Mouse (Mus musculus) CH12.LX (cell line): ENCODE measurements around the gene Pkn3. TPM values are rescaled to one million over a fixed set of nuclear protein-coding genes. Genes with fewer than 3 reads are reported as not detected.

Source experiments
- DNase-seq: peaks from one replicate; pipeline ENCODE4 v3.0.0-alpha.2; 2013; ENCODE audit errors: extremely low read depth
- H3K27ac ChIP-seq: 2 replicates; pipeline ENCODE4 v1.5.1; 2012; ENCODE audit warnings: low read depth, mild to moderate bottlenecking, control low read depth, moderate library complexity; ENCODE audit not compliant: insufficient read depth
- H3K27me3 ChIP-seq: replicated peaks from 2 replicates; pipeline ENCODE3; 2012; ENCODE audit warnings: inconsistent platforms
- H3K36me3 ChIP-seq, 2 experiments: replicated peaks in 1 of 2; 2 replicates each; pipeline versions ENCODE3 to v1.6.1; 2012; ENCODE audit warnings: inconsistent platforms in 1 of 2, low read length in 1 of 2, mild to moderate bottlenecking in 1 of 2, mixed read lengths in 1 of 2, moderate library complexity in 1 of 2; ENCODE audit not compliant: control insufficient read depth in 1 of 2, insufficient read depth in 1 of 2
- H3K4me1 ChIP-seq, 2 experiments: 2 replicates each; pipeline ENCODE4 v1.6.1; 2012; ENCODE audit warnings: inconsistent platforms in 1 of 2, moderate library complexity in 1 of 2; ENCODE audit not compliant: insufficient read depth in 2 of 2, control insufficient read depth in 1 of 2
- H3K4me2 ChIP-seq: 2 replicates; pipeline ENCODE4 v1.6.1; 2012; ENCODE audit warnings: low read depth, mild to moderate bottlenecking, control low read depth; ENCODE audit not compliant: poor library complexity, insufficient read depth, severe bottlenecking
- H3K4me3 ChIP-seq, 3 experiments: fragments of 150-350 bp in 1 of 3; sonication (generic) in 1 of 3; replicated peaks in 1 of 3; 2 replicates each; pipeline versions ENCODE3 to v1.5.1; 2011 to 2012; ENCODE audit warnings: low read depth in 2 of 3, low read length in 2 of 3, mild to moderate bottlenecking in 2 of 3, moderate library complexity in 2 of 3, control low read depth in 1 of 3, improper control_type of control experiment in 1 of 3, inconsistent platforms in 1 of 3, mixed read lengths in 1 of 3; ENCODE audit not compliant: poor library complexity in 1 of 3
- H3K79me2 ChIP-seq: replicated peaks from 2 replicates; pipeline ENCODE4 v1.6.1; 2012; ENCODE audit warnings: mild to moderate bottlenecking, moderate library complexity; ENCODE audit not compliant: control insufficient read depth, poor library complexity, insufficient read depth, severe bottlenecking; ENCODE audit errors: extremely low read depth
- H3K9ac ChIP-seq: 2 replicates; pipeline ENCODE4 v1.6.1; 2012; ENCODE audit warnings: low read depth, mild to moderate bottlenecking, control low read depth, moderate library complexity; ENCODE audit not compliant: insufficient read depth
- H3K9me3 ChIP-seq: replicated peaks from 2 replicates; pipeline ENCODE3; 2012; ENCODE audit warnings: low read length, inconsistent platforms, mixed read lengths
- CHD1 ChIP-seq: IDR thresholded peaks from 2 replicates; pipeline ENCODE4 v1.6.1; 2012; ENCODE audit warnings: low read depth, low read length, improper control_type of control experiment, inconsistent platforms
- CHD2 ChIP-seq: IDR thresholded peaks from 2 replicates; pipeline ENCODE4 v1.6.1; 2011; ENCODE audit warnings: low read length, improper control_type of control experiment
- CTCF ChIP-seq, 2 experiments: IDR thresholded peaks in 1 of 2; conservative IDR thresholded peaks in 1 of 2; 2 replicates each; pipeline ENCODE4 v1.5.1; 2011 to 2012; ENCODE audit warnings: low read depth in 2 of 2, low read length in 2 of 2, improper control_type of control experiment in 1 of 2, inconsistent platforms in 1 of 2, mild to moderate bottlenecking in 1 of 2, moderate library complexity in 1 of 2
- E2F4 ChIP-seq: IDR thresholded peaks from 2 replicates; pipeline ENCODE4 v1.6.1; 2011; ENCODE audit warnings: low read depth, low read length, improper control_type of control experiment; ENCODE audit not compliant: insufficient replicate concordance
- ELF1 ChIP-seq: IDR thresholded peaks from 2 replicates; pipeline ENCODE4 v1.6.1; 2014; ENCODE audit warnings: low read depth, mild to moderate bottlenecking, inconsistent platforms, low read length, improper control_type of control experiment
- ETS1 ChIP-seq: conservative IDR thresholded peaks from 2 replicates; pipeline ENCODE4 v1.6.1; 2012; ENCODE audit warnings: low read depth, mild to moderate bottlenecking, inconsistent platforms, low read length, improper control_type of control experiment, moderate library complexity
- GABPA ChIP-seq: IDR thresholded peaks from 2 replicates; pipeline ENCODE4 v1.6.1; 2012; ENCODE audit warnings: low read depth, low read length, improper control_type of control experiment, inconsistent platforms; ENCODE audit not compliant: insufficient replicate concordance
- HCFC1 ChIP-seq: IDR thresholded peaks from 2 replicates; pipeline ENCODE4 v1.6.1; 2012; ENCODE audit warnings: low read depth, mild to moderate bottlenecking, inconsistent platforms, low read length, improper control_type of control experiment
- JUN ChIP-seq: IDR thresholded peaks from 2 replicates; pipeline ENCODE4 v1.6.1; 2011; ENCODE audit warnings: low read depth, mild to moderate bottlenecking, low read length, improper control_type of control experiment, moderate library complexity; ENCODE audit not compliant: insufficient read depth
- KAT2A ChIP-seq: IDR thresholded peaks from 2 replicates; pipeline ENCODE4 v1.6.1; 2012; ENCODE audit warnings: low read length, improper control_type of control experiment, inconsistent platforms; ENCODE audit not compliant: insufficient replicate concordance
- MAFK ChIP-seq: IDR thresholded peaks from 2 replicates; pipeline ENCODE4 v1.6.1; 2011; ENCODE audit warnings: low read length, improper control_type of control experiment; ENCODE audit not compliant: insufficient replicate concordance
- MAX ChIP-seq: IDR thresholded peaks from 2 replicates; pipeline ENCODE4 v1.6.1; 2011; ENCODE audit warnings: low read length, improper control_type of control experiment
- MAZ ChIP-seq: IDR thresholded peaks from 2 replicates; pipeline ENCODE4 v1.6.1; 2012; ENCODE audit warnings: low read depth, mild to moderate bottlenecking, inconsistent platforms, low read length, improper control_type of control experiment, moderate library complexity
- MEF2A ChIP-seq: IDR thresholded peaks from 2 replicates; pipeline ENCODE4 v1.6.1; 2014; ENCODE audit warnings: low read depth, mild to moderate bottlenecking, inconsistent platforms, low read length, improper control_type of control experiment, borderline replicate concordance
- MXI1 ChIP-seq: IDR thresholded peaks from 2 replicates; pipeline ENCODE4 v1.6.1; 2011; ENCODE audit warnings: mild to moderate bottlenecking, low read depth, low read length, improper control_type of control experiment
- MYC ChIP-seq: IDR thresholded peaks from 2 replicates; pipeline ENCODE4 v1.6.1; 2011; ENCODE audit warnings: low read depth, mild to moderate bottlenecking, improper control_type of control experiment, low read length
- NELFE ChIP-seq: IDR thresholded peaks from 2 replicates; pipeline ENCODE4 v1.6.1; 2011; ENCODE audit warnings: low read depth, low read length, improper control_type of control experiment
- NRF1 ChIP-seq: IDR thresholded peaks from 2 replicates; pipeline ENCODE4 v1.6.1; 2014; ENCODE audit warnings: low read depth, mild to moderate bottlenecking, inconsistent platforms, low read length, improper control_type of control experiment, moderate library complexity
- POLR2A ChIP-seq: IDR thresholded peaks from 2 replicates; pipeline ENCODE4 v1.6.1; 2011; ENCODE audit warnings: low read depth, mild to moderate bottlenecking, improper control_type of control experiment, low read length
- POLR2AphosphoS2 ChIP-seq: IDR thresholded peaks from 2 replicates; pipeline ENCODE4 v1.6.1; 2011; ENCODE audit warnings: low read depth, low read length, improper control_type of control experiment
- RAD21 ChIP-seq: IDR thresholded peaks from 2 replicates; pipeline ENCODE4 v1.6.1; 2011; ENCODE audit warnings: low read depth, mild to moderate bottlenecking, low read length, improper control_type of control experiment, moderate library complexity
- RCOR1 ChIP-seq: conservative IDR thresholded peaks from 2 replicates; pipeline ENCODE4 v1.6.1; 2012; ENCODE audit warnings: low read depth, mild to moderate bottlenecking, inconsistent platforms, low read length, improper control_type of control experiment
- SIN3A ChIP-seq: IDR thresholded peaks from 2 replicates; pipeline ENCODE4 v1.6.1; 2012; ENCODE audit warnings: low read length, improper control_type of control experiment, inconsistent platforms
- SMC3 ChIP-seq: IDR thresholded peaks from 2 replicates; pipeline ENCODE4 v1.6.1; 2011; ENCODE audit warnings: low read depth, low read length, improper control_type of control experiment
- TBP ChIP-seq: conservative IDR thresholded peaks from 2 replicates; pipeline ENCODE4 v1.6.1; 2011; ENCODE audit warnings: low read depth, low read length, improper control_type of control experiment
- TCF12 ChIP-seq: IDR thresholded peaks from 2 replicates; pipeline ENCODE4 v1.6.1; 2014; ENCODE audit warnings: low read depth, mild to moderate bottlenecking, inconsistent platforms, low read length, improper control_type of control experiment
- UBTF ChIP-seq: IDR thresholded peaks from 2 replicates; pipeline ENCODE4 v1.6.1; 2012; ENCODE audit warnings: low read depth, mild to moderate bottlenecking, inconsistent platforms, low read length, improper control_type of control experiment, moderate library complexity
- USF2 ChIP-seq: conservative IDR thresholded peaks from 2 replicates; pipeline ENCODE4 v1.6.1; 2011; ENCODE audit warnings: low read depth, low read length, improper control_type of control experiment
- ZC3H11A ChIP-seq: IDR thresholded peaks from 2 replicates; pipeline ENCODE4 v1.6.1; 2012; ENCODE audit warnings: low read depth, mild to moderate bottlenecking, inconsistent platforms, low read length, improper control_type of control experiment
- ZMIZ1 ChIP-seq: IDR thresholded peaks from 2 replicates; pipeline ENCODE4 v1.6.1; 2012; ENCODE audit warnings: low read depth, mild to moderate bottlenecking, inconsistent platforms, low read length, improper control_type of control experiment
- ZNF384 ChIP-seq: IDR thresholded peaks from 2 replicates; pipeline ENCODE4 v1.6.1; 2012; ENCODE audit warnings: low read depth, low read length, improper control_type of control experiment, inconsistent platforms
- dilution Hi-C: fragments of 300-500 bp; cut with MboI; formaldehyde crosslinking; loops from 2 replicates; pipeline ENCODE4 v1.14.3; 2020; ENCODE audit warnings: low sequenced_read_pairs; ENCODE audit not compliant: extremely low pct_unique_long_range_greater_than_20kb, extremely low pct_ligation_motif_present
- in situ Hi-C: fragments of 300-500 bp; cut with MboI; formaldehyde crosslinking; loops from 3 replicates; pipeline ENCODE4 v1.14.3; 2019; ENCODE audit warnings: low sequenced_read_pairs, low pct_ligation_motif_present, low pct_unique_long_range_greater_than_20kb, mixed read lengths
- polyA plus RNA-seq: library from polyadenylated mRNA; unstranded; fragments of >175 nt; gene quantifications from 2 replicates; pipeline ENCODE4 v1.2.1, GENCODE M21; 2012; ENCODE audit warnings: low read depth; ENCODE audit not compliant: insufficient read length
- total RNA-seq, 2 experiments: library from RNA; depleted of rRNA; stranded (reverse); fragments of 300-350 nt in 1 of 2; fragments of >200 nt in 1 of 2; gene quantifications; 2 replicates each; pipeline ENCODE4 v1.2.3; 2012 to 2014

Gene Pkn3
- total and polyA plus RNA-seq, 3 experiments, result 4.7 to 8.3 (median 6.7) TPM

- TF ChIP-seq NRF1 (no peak), NELFE (0 out of 2 replicates have a peak, but pooled peaks have one; percentile 28), ZMIZ1 (no peak), TCF12 (peak; percentile 42), MAX (peak; percentile 29; the same call in 1 of the 2 replicates), TBP (no peak), MYC (peak; percentile 46; the same call in 1 of the 2 replicates), SIN3A (peak; percentile 71), MEF2A (no peak), POLR2A (no peak), ETS1 (no peak), MXI1 (peak; percentile 84; the same call in 1 of the 2 replicates)
- H3K36me3 ChIP-seq, result peaks cover 25 to 35% of the 10 kb centered on the region in 2 experiments
- no peaks in the 10 kb centered on the region for H3K9me3 ChIP-seq
- peak overlapping the region; percentile 90 for H3K27ac ChIP-seq
- H3K4me1 ChIP-seq, result peaks cover 6 to 13% of the 10 kb centered on the region in 2 experiments; a peak in 3 of 4 replicates
- no peaks in the 10 kb centered on the region for H3K27me3 ChIP-seq
- peak overlapping the region; percentile 97; the same call in 1 of the 2 replicates for H3K4me2 ChIP-seq
- dilution Hi-C loops, result no loop called here
- H3K79me2 ChIP-seq, result peaks cover 78% of the 10 kb centered on the region
- peak overlapping the region; percentile 91 to 99 (median 98) for H3K4me3 ChIP-seq
- in situ Hi-C loops, result no loop called here
- peak overlapping the region; percentile 90 for H3K9ac ChIP-seq
- DNase-seq, result no peak
Observed at GRCm38 (mm10) chr2:30067031-30067888, 10.2 kb upstream of the Pkn3 start.

- dilution Hi-C loops, result no loop called here
- in situ Hi-C loops, result no loop called here
- peaks cover 71% of the 10 kb centered on the region for H3K79me2 ChIP-seq
- H3K27me3 ChIP-seq, result no peaks in the 10 kb centered on the region
- H3K36me3 ChIP-seq, result peaks cover 31 to 40% of the 10 kb centered on the region in 2 experiments
- H3K9me3 ChIP-seq, result no peaks in the 10 kb centered on the region
- DNase-seq, result peak; percentile 40
- H3K27ac ChIP-seq, result no peak overlapping the region
- H3K4me3 ChIP-seq, result peak overlapping the region; percentile 91 to 99 (median 98)
- peak overlapping the region; percentile 97 for H3K4me2 ChIP-seq
- H3K9ac ChIP-seq, result peak overlapping the region; percentile 90
- H3K4me1 ChIP-seq, result peaks cover 6 to 13% of the 10 kb centered on the region in 2 experiments; a peak in 3 of 4 replicates
- TF ChIP-seq E2F4, result no peak
- TF ChIP-seq USF2, result no peak
- TF ChIP-seq ZMIZ1, result no peak
- TF ChIP-seq MAFK, result no peak
- no peak for TF ChIP-seq ZC3H11A
- TF ChIP-seq RCOR1, result no peak
- no peak for TF ChIP-seq ELF1
- TF ChIP-seq CHD1, result no peak; the same call in none of the 2 replicates
- TF ChIP-seq KAT2A, result no peak
- no peak for TF ChIP-seq RAD21
- no peak for TF ChIP-seq UBTF
- TF ChIP-seq MAZ, result no peak
- no peak for TF ChIP-seq JUN
- no peak for TF ChIP-seq SMC3
- TF ChIP-seq ZNF384, result no peak
- TF ChIP-seq GABPA, result no peak
- TF ChIP-seq POLR2AphosphoS2, result no peak; the same call in 1 of the 2 replicates
- TF ChIP-seq MXI1, result peak; percentile 92
- TF ChIP-seq NRF1, result no peak
- TF ChIP-seq HCFC1, result no peak
- no peak for TF ChIP-seq CTCF (conservative IDR thresholded peaks at IDR 0.05 in 1 of 2, IDR thresholded peaks at IDR 0.05 in 1 of 2; ENCODE audit: low read depth in 2 of 2, low read length in 2 of 2)
- no peak for TF ChIP-seq CHD2
- peak; percentile 99 for TF ChIP-seq MYC
Observed at GRCm38 (mm10) chr2:30067962-30068361, 9.5 kb upstream of the Pkn3 start.
